Mouse (Mus musculus): Measurements from ENCODE around the gene Rimkla. TPM values are rescaled to one million over a fixed set of nuclear protein-coding genes. Genes with fewer than 3 reads are reported as not detected.

The Rimkla gene
- polyA plus RNA-seq, 1 experiment from 2014 or later = 0.82 TPM

DNA sequence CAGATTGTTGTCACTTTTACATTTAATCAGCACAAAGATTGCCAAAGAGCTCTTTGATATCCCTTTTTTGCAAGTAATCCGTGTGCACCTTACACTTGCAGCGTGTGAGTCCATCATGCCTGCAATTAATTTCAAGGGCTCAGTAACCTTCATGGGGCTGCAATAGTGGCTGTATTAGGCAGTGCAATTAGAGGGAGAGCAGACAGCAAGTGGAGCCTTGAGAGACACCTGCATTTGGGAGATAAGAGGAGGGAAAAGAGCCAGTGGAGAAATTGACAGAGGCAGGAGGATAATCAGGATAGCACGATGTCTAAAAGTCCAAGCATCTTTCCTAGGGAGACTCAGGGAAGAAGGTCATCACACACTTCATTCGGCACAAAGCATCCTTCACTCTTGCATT is 31.1 kb upstream of the Rimkla start:
- Histone ChIP-seq H3K4me3 (replicated peaks) (no peak overlapping the region), H3K9me3 (no peaks in the 10 kb centered on the region), H3K9ac (no peak overlapping the region), H3K36me3 (no peaks in the 10 kb centered on the region), H3K4me1 (no peaks in the 10 kb centered on the region), H3K27ac (no peak overlapping the region), H3K4me2 (no peak overlapping the region), H3K27me3 (replicated peaks) (no peaks in the 10 kb centered on the region)
- WGBS = 78% methylated on average over 4 of the region's 4 CpGs
- no peak for ATAC-seq (ENCODE audit: insufficient read depth, low FRiP score, low read depth)

DNA sequence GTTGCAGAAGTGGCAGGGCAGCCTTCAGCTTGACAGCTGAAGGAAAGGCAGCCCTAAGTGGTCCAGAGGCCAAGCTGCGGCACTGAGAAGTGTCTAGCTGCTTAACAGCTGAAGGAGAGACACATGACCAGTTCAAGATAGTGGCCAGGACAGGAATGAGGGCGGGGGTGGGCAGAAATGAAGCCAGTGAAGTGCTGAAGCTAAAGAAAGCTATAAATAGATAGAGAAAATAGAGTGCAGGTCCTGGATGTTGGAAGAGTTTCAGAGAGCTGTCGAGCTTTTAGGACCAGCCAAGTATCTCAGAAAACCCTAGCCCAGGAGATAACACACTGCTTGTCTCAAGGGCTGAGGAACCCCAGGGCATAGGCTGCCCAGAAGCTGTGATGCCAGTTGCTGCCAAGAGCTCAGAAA is 20.3 kb upstream of the Rimkla start:
- Histone ChIP-seq H3K27ac (no peak overlapping the region), H3K4me2 (no peak overlapping the region), H3K4me3 (replicated peaks) (no peak overlapping the region), H3K36me3 (no peaks in the 10 kb centered on the region), H3K27me3 (replicated peaks) (no peaks in the 10 kb centered on the region), H3K4me1 (no peaks in the 10 kb centered on the region), H3K9ac (no peak overlapping the region), H3K9me3 (no peaks in the 10 kb centered on the region)
- 50% methylated on average over 3 of the region's 3 CpGs for WGBS
- ATAC-seq (ENCODE audit: insufficient read depth, low FRiP score, low read depth) = no peak

- 70% methylated on average over 2 of the region's 2 CpGs for WGBS
- no peak for ATAC-seq (ENCODE audit: insufficient read depth, low FRiP score, low read depth)
- Histone ChIP-seq H3K4me2 (no peak overlapping the region), H3K27me3 (replicated peaks) (no peaks in the 10 kb centered on the region), H3K9ac (no peak overlapping the region), H3K4me1 (no peaks in the 10 kb centered on the region), H3K27ac (no peak overlapping the region), H3K9me3 (no peaks in the 10 kb centered on the region), H3K4me3 (replicated peaks) (no peak overlapping the region), H3K36me3 (no peaks in the 10 kb centered on the region)
These were observed 19.2 kb upstream of the Rimkla start for GRCm38 (mm10) chr4:119511591-119511990.

GRCm38 (mm10) chr4:119498319-119498848 is 6.0 kb upstream of the Rimkla start:
- H3K9me3 ChIP-seq = no peaks in the 10 kb centered on the region
- no peaks in the 10 kb centered on the region; the same call in 1 of the 2 replicates for H3K27me3 ChIP-seq (replicated peaks)
- no peak overlapping the region for H3K9ac ChIP-seq
- no peaks in the 10 kb centered on the region for H3K4me1 ChIP-seq
- no peak for ATAC-seq (ENCODE audit: insufficient read depth, low FRiP score, low read depth)
- H3K36me3 ChIP-seq = no peaks in the 10 kb centered on the region
- no peak overlapping the region for H3K27ac ChIP-seq
- no peak overlapping the region for H3K4me2 ChIP-seq
- 66% methylated on average over 5 of the region's 5 CpGs for WGBS
- no peak overlapping the region for H3K4me3 ChIP-seq (replicated peaks)

DNA sequence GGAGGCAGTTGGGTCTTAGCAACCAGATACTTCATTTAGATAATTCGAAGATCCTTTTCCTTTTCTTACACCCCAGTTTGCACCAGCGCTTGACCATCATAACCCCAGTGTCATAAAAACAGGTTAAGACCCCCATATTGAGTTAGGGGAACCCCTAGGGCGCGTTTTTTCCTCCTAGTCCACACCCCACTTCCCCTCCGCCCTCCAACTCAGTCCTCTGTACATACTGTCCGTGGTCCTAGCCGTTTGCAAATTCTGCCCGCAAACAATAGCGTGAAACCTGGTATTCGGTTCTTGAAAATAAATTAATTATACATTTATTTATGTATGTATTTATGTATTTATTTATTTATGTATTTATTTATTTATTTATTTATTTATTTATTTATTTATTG is 502 bp upstream of the Rimkla start:
- ATAC-seq (ENCODE audit: insufficient read depth, low FRiP score, low read depth) = no peak
- H3K27me3 ChIP-seq (replicated peaks) = peaks cover 22% of the 10 kb centered on the region
- no peak overlapping the region for H3K27ac ChIP-seq
- H3K4me1 ChIP-seq = no peaks in the 10 kb centered on the region
- H3K36me3 ChIP-seq = no peaks in the 10 kb centered on the region
- WGBS = 34% methylated on average over 10 of the region's 10 CpGs
- peak overlapping the region; percentile 59 for H3K4me3 ChIP-seq (replicated peaks)
- no peak overlapping the region for H3K9ac ChIP-seq
- H3K9me3 ChIP-seq = no peaks in the 10 kb centered on the region
- H3K4me2 ChIP-seq = peak overlapping the region; percentile 94

DNA sequence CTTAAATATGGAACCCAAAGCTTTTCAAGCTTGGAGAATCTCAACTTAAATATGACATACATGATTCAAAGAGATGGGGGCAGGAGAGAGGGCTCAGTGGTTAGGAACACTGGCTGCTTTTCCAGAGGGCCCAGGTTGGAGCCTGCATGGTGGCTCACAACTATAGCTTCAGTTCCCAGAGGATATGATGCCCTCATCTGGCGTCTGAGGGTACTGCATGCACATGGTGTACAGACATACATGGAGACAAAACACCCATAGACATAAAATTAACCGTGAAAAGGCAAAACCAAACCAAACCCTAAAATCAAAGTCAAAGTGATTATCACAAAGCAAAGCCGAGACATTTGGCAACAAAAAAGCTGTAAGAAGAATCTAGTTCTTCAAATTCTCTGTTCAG is 1.6 kb downstream of the Rimkla start:
- H3K9ac ChIP-seq = no peak overlapping the region
- no peaks in the 10 kb centered on the region for H3K36me3 ChIP-seq
- H3K4me3 ChIP-seq (replicated peaks) = no peak overlapping the region
- H3K4me1 ChIP-seq = no peaks in the 10 kb centered on the region
- H3K27ac ChIP-seq = no peak overlapping the region
- no peak for ATAC-seq (ENCODE audit: insufficient read depth, low FRiP score, low read depth)
- WGBS = 77% methylated on average over 3 of the region's 3 CpGs
- no peaks in the 10 kb centered on the region for H3K9me3 ChIP-seq
- H3K4me2 ChIP-seq = no peak overlapping the region
- H3K27me3 ChIP-seq (replicated peaks) = peaks cover 22% of the 10 kb centered on the region

GRCm38 (mm10) chr4:119489666-119490065 is 2.8 kb downstream of the Rimkla start:
- Histone ChIP-seq H3K4me3 (replicated peaks) (no peak overlapping the region), H3K4me1 (no peaks in the 10 kb centered on the region), H3K4me2 (no peak overlapping the region), H3K9ac (no peak overlapping the region), H3K9me3 (no peaks in the 10 kb centered on the region), H3K27ac (no peak overlapping the region), H3K27me3 (replicated peaks) (peaks cover 22% of the 10 kb centered on the region), H3K36me3 (no peaks in the 10 kb centered on the region)
- no peak for ATAC-seq (ENCODE audit: insufficient read depth, low FRiP score, low read depth)
- WGBS = 88% methylated on average over 10 of the region's 10 CpGs

DNA sequence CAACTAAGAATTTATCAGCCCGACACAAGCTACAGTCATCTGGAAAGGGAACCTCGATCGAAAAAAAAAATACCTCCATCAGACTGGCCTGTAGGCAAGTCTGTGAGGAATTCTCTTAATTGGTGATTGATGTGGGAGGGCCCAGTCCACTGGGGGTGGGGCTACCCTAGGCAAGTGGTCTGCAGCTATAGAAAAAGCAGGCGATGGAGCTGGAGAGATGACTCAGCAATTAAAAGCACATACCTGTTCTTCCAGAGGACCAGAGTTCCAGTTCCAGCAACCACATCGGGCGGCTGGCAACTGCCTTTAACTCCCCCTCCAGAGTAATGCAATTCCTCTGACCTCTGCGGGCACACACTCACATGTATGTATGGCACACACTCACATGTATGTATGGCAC is 7.5 kb downstream of the Rimkla start:
- WGBS = 74% methylated on average over 7 of the region's 7 CpGs
- H3K9ac ChIP-seq = no peak overlapping the region
- no peaks in the 10 kb centered on the region for H3K36me3 ChIP-seq
- H3K27me3 ChIP-seq (replicated peaks) = no peaks in the 10 kb centered on the region
- no peak overlapping the region for H3K4me3 ChIP-seq (replicated peaks)
- no peaks in the 10 kb centered on the region for H3K4me1 ChIP-seq
- H3K9me3 ChIP-seq = no peaks in the 10 kb centered on the region
- no peak for ATAC-seq (ENCODE audit: insufficient read depth, low FRiP score, low read depth)
- H3K27ac ChIP-seq = no peak overlapping the region
- no peak overlapping the region for H3K4me2 ChIP-seq

DNA sequence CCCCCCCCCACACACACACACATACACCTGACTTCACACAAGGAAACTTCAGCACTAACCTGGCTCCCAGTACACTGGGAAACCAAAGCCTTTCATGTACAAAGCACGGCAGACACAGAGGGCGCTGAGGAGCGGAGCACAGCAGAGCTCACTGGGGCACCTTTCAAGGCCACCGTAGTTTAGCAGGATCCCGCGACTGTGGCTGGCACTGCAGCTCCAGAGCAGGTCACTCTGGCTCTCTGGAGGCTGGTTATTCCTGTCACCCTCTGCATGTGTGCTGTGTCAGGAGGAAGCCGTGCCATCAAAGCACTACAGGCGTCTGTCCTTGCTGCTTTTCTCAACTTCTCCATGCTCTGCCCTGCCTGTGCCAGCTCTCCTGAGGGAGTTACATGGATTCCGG is 9.4 kb downstream of the Rimkla start:
- 57% methylated on average over 9 of the region's 9 CpGs for WGBS
- Histone ChIP-seq H3K36me3 (no peaks in the 10 kb centered on the region), H3K4me1 (no peaks in the 10 kb centered on the region), H3K9ac (no peak overlapping the region), H3K27me3 (replicated peaks) (no peaks in the 10 kb centered on the region), H3K4me2 (no peak overlapping the region), H3K9me3 (no peaks in the 10 kb centered on the region), H3K27ac (no peak overlapping the region), H3K4me3 (replicated peaks) (no peak overlapping the region)
- ATAC-seq (ENCODE audit: insufficient read depth, low FRiP score, low read depth) = peak; percentile 53; the same call in 1 of the 2 replicates

DNA sequence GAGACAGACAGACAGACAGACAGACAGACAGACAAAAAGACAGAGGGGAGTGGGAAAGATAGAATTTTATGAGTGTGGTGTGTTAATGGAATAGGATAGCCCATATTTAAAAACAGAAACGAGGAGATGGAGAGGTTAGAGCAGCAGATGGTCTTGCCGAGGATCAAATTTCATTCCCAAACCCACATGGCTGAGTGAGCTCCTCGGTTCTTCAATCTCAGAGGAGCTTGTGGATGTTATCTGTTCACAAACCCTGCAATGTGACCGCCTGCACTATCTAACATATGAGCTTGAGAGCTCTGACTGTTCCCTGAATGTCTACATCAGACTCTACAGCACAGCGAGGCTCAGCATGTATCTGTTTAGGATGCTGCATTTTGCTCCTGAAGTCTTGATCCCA is 19.3 kb downstream of the Rimkla start:
- Histone ChIP-seq H3K27me3 (replicated peaks) (no peaks in the 10 kb centered on the region), H3K4me1 (no peaks in the 10 kb centered on the region), H3K27ac (no peak overlapping the region), H3K4me3 (replicated peaks) (no peak overlapping the region), H3K4me2 (no peak overlapping the region), H3K36me3 (no peaks in the 10 kb centered on the region), H3K9me3 (no peaks in the 10 kb centered on the region), H3K9ac (no peak overlapping the region)
- no peak for ATAC-seq (ENCODE audit: insufficient read depth, low FRiP score, low read depth)
- WGBS = 31% methylated on average over 5 of the region's 5 CpGs

DNA sequence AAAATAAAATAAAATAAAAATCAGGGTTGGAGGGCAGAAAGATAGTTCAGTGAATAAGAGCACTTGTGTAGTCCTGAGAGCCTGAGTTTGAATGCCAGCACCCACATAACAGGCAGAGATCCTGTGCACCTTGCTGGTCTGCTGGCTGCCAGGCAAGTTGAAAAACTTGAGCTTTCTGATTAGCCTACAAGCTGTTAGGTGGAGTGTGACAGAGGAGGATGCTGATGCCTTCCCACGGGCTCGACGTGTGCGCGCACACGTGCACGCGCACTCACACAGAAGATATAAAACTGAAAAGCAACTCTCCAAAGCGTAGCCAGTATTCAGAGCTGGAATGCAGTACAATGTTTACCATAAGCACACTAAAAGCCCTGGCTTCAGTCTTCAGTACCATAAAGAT is 19.9 kb downstream of the Rimkla start:
- no peak for ATAC-seq (ENCODE audit: insufficient read depth, low FRiP score, low read depth)
- H3K27me3 ChIP-seq (replicated peaks) = no peaks in the 10 kb centered on the region
- H3K4me2 ChIP-seq = no peak overlapping the region
- WGBS = 76% methylated on average over 9 of the region's 9 CpGs
- no peaks in the 10 kb centered on the region for H3K9me3 ChIP-seq
- H3K4me1 ChIP-seq = no peaks in the 10 kb centered on the region
- H3K4me3 ChIP-seq (replicated peaks) = no peak overlapping the region
- no peak overlapping the region for H3K27ac ChIP-seq
- no peaks in the 10 kb centered on the region for H3K36me3 ChIP-seq
- no peak overlapping the region for H3K9ac ChIP-seq

DNA sequence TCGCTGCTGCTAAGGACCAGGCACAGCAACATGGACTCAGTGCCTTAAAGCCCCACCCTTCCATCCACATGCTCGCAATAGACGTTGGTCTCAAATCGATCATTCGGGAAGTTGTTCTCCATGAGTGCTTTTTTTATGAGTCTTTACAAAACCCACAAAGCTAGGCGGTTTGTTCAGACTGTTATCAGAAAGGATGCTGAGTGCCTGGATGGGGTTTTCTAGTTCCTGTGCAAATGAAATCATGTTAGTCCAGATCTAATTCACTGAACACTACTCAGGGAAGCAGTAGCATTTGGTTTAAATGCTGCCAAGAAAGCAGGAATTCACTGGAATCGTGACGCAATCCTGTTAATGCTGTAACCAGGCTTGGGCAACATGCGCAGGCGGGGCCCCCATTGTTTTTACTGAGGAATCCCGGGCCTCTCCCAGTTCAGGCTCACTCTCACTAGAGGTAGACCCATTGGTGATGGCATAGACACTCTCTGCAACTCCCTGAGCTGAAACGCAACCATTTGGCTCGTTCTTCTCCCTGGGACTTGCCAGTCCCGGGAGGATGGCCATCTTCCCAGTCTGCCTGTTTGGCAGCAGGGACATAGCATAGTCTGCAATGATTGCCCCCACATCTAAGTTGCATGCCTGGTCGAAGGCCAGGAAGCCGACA is 24.6 kb downstream of the Rimkla start:
- Histone ChIP-seq H3K27ac (no peak overlapping the region), H3K27me3 (replicated peaks) (no peaks in the 10 kb centered on the region), H3K9ac (no peak overlapping the region), H3K36me3 (no peaks in the 10 kb centered on the region), H3K9me3 (no peaks in the 10 kb centered on the region), H3K4me3 (replicated peaks) (no peak overlapping the region), H3K4me2 (no peak overlapping the region), H3K4me1 (peaks cover 5% of the 10 kb centered on the region; the same call in 1 of the 2 replicates)
- WGBS = 82% methylated on average over 16 of the region's 16 CpGs
- no peak for ATAC-seq (ENCODE audit: insufficient read depth, low FRiP score, low read depth)

DNA sequence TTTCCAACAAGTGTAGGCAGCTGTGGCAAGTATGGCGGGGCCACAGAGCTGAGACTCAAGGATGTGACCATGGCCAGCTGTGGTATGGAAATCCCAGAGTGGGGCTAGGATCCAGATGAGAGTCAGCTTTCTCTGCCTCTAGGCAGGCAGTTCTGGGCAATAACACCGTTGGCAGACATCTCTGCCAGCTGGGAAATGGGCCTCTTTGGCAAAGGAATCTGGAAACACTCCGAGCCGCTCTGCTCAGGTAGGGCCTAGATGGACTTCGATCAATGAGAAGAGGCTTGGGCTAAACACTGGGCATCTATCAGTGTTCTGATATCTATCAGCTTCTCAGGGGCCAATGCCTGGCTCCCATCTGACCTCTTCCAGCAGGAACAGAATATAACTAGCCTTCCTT is 26.6 kb downstream of the Rimkla start:
- Histone ChIP-seq H3K9me3 (no peaks in the 10 kb centered on the region), H3K4me3 (replicated peaks) (no peak overlapping the region), H3K36me3 (no peaks in the 10 kb centered on the region), H3K9ac (no peak overlapping the region), H3K27ac (no peak overlapping the region), H3K27me3 (replicated peaks) (no peaks in the 10 kb centered on the region), H3K4me1 (peaks cover 9% of the 10 kb centered on the region), H3K4me2 (no peak overlapping the region)
- 89% methylated on average over 5 of the region's 5 CpGs for WGBS
- no peak for ATAC-seq (ENCODE audit: insufficient read depth, low FRiP score, low read depth)
